Mouse (Mus musculus) liver, embryonic 12.5 days (tissue): ENCODE results near the gene Stx6. TPM values are rescaled to one million over a fixed set of nuclear protein-coding genes. Genes with fewer than 3 reads are reported as not detected.

Experiments
- ATAC-seq: fragments of 200-750 bp; cut with Nextera tagmentation; 2 replicates; pipeline ENCODE4 v1.8.0; 2017; ENCODE audit warnings: moderate number of reproducible peaks, mild to moderate bottlenecking, moderate library complexity
- H3K27ac ChIP-seq: fragments of 300-500 bp; sonication (generic); 2 replicates; pipeline ENCODE4 v1.5.1; 2016; ENCODE audit warnings: mild to moderate bottlenecking
- H3K27me3 ChIP-seq: fragments of 300-500 bp; sonication (generic); replicated peaks from 2 replicates; pipeline ENCODE4 v1.6.1; 2016; ENCODE audit warnings: mild to moderate bottlenecking, moderate library complexity
- H3K36me3 ChIP-seq: fragments of 300-500 bp; sonication (generic); 2 replicates; pipeline ENCODE4 v1.6.1; 2016; ENCODE audit warnings: mild to moderate bottlenecking, moderate library complexity
- H3K4me1 ChIP-seq: fragments of 300-500 bp; sonication (generic); 2 replicates; pipeline ENCODE4 v1.6.1; 2016
- H3K4me2 ChIP-seq: fragments of 300-500 bp; sonication (generic); 2 replicates; pipeline ENCODE4 v1.6.1; 2016; ENCODE audit warnings: mild to moderate bottlenecking, moderate library complexity
- H3K4me3 ChIP-seq: fragments of 300-500 bp; sonication (generic); 2 replicates; pipeline ENCODE4 v1.5.1; 2016; ENCODE audit warnings: mild to moderate bottlenecking, moderate library complexity
- H3K9ac ChIP-seq: fragments of 300-500 bp; sonication (generic); 2 replicates; pipeline ENCODE4 v1.6.1; 2016; ENCODE audit warnings: mild to moderate bottlenecking, moderate library complexity
- H3K9me3 ChIP-seq: fragments of 300-500 bp; sonication (generic); replicated peaks from 2 replicates; pipeline ENCODE4 v1.6.1; 2016; ENCODE audit warnings: mild to moderate bottlenecking, moderate library complexity
- WGBS: fragments of 180-500 bp; shearing (Covaris S2); methylation state at CpG from one replicate; pipeline ENCODE4 v1.1.7; 2016; ENCODE audit not compliant: insufficient replicate concordance; 5-methylcytosine and 5-hydroxymethylcytosine counted together
- polyA plus RNA-seq: library from polyadenylated mRNA; unstranded; fragments of >200 nt; fragmentation: Nextera tagmentation; extraction: Ambion mirVana; gene quantifications from 2 replicates; pipeline ENCODE4 v1.2.1, GENCODE M21; 2016

Stx6 gene
- polyA plus RNA-seq, 1 experiment from 2014 or later: 21.8 TPM

DNA sequence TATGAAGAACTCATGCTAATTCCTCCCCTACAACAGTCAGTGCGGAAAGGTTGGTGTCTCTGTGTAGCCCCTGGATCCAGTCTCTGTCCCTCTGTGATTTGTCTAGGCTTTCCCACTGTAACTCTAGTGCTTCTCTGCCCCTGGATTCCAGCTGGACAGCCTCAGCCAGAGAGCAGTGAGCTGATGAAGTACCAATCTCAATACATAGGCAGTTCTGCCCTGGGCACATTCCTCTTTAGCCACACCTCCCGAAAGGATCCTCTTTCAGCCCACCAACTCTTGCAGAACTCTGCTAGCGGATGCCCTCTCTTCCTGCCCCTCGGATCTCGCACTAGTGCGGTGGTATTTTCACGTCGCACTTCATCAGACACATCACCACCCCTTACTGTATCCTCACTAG, 23.6 kb upstream of the Stx6 start:
- Histone ChIP-seq H3K27me3 (peaks cover 15% of the 10 kb centered on the region), H3K9me3 (no peaks in the 10 kb centered on the region), H3K4me3 (no peak overlapping the region), H3K4me2 (no peak overlapping the region), H3K9ac (no peak overlapping the region), H3K36me3 (no peaks in the 10 kb centered on the region), H3K27ac (no peak overlapping the region), H3K4me1 (no peaks in the 10 kb centered on the region)
- no peak for ATAC-seq
- WGBS: 35% methylated on average over 8 of the region's 8 CpGs

DNA sequence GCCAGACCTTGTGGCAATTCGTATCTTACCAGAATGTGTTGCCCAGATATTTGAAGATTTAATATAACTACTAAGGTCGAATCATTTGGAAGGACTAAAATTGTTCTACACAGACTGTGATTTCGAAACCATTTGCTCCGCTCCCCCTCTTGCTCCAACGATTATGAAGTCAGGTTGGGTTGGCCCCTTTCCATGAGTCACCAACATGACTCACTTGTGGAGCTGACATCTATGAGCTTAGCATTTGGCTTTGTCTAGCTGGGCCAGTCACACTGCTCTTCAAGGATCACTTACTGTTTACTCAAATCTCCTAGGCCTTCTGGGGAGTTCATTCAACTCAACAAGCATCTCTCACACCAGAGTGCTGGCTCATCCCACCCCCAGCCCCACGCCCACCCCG, 19.7 kb upstream of the Stx6 start:
- Histone ChIP-seq H3K9me3 (no peaks in the 10 kb centered on the region), H3K36me3 (no peaks in the 10 kb centered on the region), H3K9ac (no peak overlapping the region), H3K4me1 (no peaks in the 10 kb centered on the region), H3K4me2 (no peak overlapping the region), H3K27ac (no peak overlapping the region), H3K27me3 (peaks cover 15% of the 10 kb centered on the region), H3K4me3 (no peak overlapping the region)
- 74% methylated on average over 7 of the region's 7 CpGs for WGBS
- no peak for ATAC-seq

DNA sequence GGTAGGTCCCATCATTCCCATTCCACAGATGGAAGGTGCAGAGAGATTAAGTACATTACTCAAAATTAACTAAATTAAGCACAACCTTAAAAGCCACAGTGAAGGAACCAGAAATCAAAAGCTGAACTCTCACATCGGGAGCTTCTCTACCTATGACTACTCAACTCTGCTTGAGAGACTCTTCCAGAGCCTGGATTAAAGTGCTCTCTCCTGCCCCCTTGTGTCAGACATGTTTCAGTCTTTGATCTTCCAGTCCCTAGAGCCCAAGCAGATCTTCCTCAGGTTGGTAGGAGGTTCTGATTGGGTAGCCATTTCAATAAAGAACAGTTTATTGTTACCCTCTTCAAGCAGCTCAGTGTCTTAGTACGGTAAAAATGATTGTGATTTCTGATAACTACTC, 18.4 kb upstream of the Stx6 start:
- 48% methylated on average over 2 of the region's 2 CpGs for WGBS
- ATAC-seq: no peak

DNA sequence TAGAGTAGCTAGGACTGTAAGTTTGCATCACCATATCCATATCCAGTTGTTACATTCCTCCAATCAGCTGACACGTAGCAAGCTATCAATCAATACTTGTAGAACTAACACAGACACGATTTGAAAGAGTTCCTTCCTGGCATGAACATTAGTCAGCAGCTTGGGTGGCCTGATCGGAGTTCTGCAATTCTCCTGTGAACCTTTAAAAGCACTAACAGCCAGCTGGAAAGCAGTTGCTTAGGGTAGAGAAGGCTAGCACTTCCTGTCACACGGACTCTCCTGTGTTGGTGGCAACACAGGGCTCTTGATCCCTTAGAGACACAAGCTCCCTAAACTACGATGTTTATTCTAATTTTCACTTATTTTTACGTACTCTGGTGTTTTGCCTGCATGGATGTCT, 12.9 kb upstream of the Stx6 start:
- Histone ChIP-seq H3K36me3 (no peaks in the 10 kb centered on the region), H3K4me1 (no peaks in the 10 kb centered on the region; the same call in 1 of the 2 replicates), H3K4me2 (no peak overlapping the region), H3K9me3 (no peaks in the 10 kb centered on the region), H3K27me3 (no peaks in the 10 kb centered on the region), H3K4me3 (no peak overlapping the region), H3K27ac (no peak overlapping the region), H3K9ac (no peak overlapping the region)
- 30% methylated on average over 6 of the region's 6 CpGs for whole genome bisulfite sequencing
- ATAC-seq: no peak

More for the DNA sequence above, 18.4 kb upstream of the Stx6 start:
- Histone ChIP-seq H3K9me3 (no peaks in the 10 kb centered on the region), H3K36me3 (no peaks in the 10 kb centered on the region), H3K4me3 (no peak overlapping the region), H3K27me3 (peaks cover 9% of the 10 kb centered on the region), H3K4me2 (no peak overlapping the region), H3K27ac (no peak overlapping the region), H3K9ac (no peak overlapping the region), H3K4me1 (no peaks in the 10 kb centered on the region)

DNA sequence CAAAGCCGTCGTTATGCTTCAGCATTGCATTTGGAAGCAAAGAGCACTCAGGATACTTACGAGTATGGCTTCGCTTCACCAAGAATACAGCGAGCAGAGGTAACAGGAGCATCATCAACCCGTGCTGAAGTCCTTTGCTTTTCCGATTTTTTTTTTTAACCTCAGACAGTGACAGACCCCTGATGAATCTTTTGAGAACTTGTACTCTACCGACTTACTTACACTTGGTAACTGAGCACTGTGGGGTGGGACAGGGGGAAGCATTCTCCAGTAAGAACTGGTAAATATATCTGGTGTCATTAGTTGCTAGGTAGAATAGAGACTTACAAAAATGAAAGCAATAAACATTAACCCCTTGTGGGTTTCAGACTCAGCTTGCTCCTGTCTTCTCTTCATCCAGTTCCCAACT, 11.9 kb upstream of the Stx6 start, which contains the start of gene Mr1:
TSS of gene Mr1 (minus strand) at position 243 of the 409 bp plus-strand sequence.
- no peaks in the 10 kb centered on the region; the same call in 1 of the 2 replicates for H3K4me1 ChIP-seq
- H3K4me3 ChIP-seq: no peak within 1 kb of the TSS
- no peaks in the 10 kb centered on the region for H3K27me3 ChIP-seq
- H3K4me2 ChIP-seq: peak within 1 kb of the TSS; percentile 38
- no peak within 1 kb of the TSS for H3K27ac ChIP-seq
- no peak within 1 kb of the TSS for H3K9ac ChIP-seq
- H3K9me3 ChIP-seq: no peaks in the 10 kb centered on the region
- 0 out of 2 replicates have a peak, but pooled peaks have one; percentile 54 for ATAC-seq
- WGBS: 54% methylated on average over 8 of the region's 8 CpGs
- no peaks in the 10 kb centered on the region for H3K36me3 ChIP-seq

DNA sequence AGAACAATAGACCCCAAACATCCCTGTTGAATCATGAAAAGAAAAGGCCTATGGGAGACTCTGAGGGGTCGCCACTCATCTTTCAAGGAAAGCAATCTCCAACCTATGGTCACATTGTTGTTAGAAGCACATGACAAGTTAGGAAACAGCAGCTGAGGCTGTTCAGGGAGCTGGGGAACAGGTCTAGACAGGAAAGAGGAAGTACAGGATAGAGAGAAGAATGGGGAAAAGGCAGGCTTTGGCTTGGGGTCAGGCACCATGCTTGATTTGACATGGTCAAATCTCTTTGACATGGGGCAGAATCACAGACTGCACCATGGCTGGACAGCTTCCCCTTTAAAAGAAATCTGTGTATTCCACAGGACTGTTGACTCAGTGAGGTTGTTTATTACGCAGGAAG, 11.3 kb upstream of the Stx6 start:
- Histone ChIP-seq H3K9me3 (no peaks in the 10 kb centered on the region), H3K36me3 (no peaks in the 10 kb centered on the region), H3K9ac (no peak overlapping the region), H3K4me3 (no peak overlapping the region), H3K27ac (no peak overlapping the region), H3K27me3 (no peaks in the 10 kb centered on the region), H3K4me1 (no peaks in the 10 kb centered on the region; the same call in 1 of the 2 replicates), H3K4me2 (no peak overlapping the region)
- ATAC-seq: no peak
- WGBS: 63% methylated on average over 2 of the region's 2 CpGs

DNA sequence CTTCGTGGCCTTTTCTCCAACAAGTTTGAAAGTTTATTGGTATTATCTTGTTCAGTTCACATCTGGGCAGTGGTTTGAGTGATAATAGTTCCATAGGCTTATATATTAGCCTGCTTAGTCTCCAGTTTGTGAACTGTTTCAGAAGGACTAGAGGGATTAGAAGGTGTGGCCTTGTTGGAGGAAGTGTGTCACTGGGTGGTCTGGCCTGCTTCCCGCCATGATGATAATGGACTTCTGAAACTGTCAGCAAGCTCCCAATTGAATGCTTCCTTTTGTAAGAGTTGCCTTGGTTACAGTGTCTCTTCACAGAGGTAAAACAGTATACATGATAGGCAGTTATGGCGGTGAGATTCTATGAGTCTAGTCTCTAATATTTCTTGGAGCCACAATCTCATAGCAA, 9.1 kb upstream of the Stx6 start:
- H3K4me2 ChIP-seq: no peak overlapping the region
- no peak for ATAC-seq
- WGBS: 74% methylated on average over 3 of the region's 3 CpGs

DNA sequence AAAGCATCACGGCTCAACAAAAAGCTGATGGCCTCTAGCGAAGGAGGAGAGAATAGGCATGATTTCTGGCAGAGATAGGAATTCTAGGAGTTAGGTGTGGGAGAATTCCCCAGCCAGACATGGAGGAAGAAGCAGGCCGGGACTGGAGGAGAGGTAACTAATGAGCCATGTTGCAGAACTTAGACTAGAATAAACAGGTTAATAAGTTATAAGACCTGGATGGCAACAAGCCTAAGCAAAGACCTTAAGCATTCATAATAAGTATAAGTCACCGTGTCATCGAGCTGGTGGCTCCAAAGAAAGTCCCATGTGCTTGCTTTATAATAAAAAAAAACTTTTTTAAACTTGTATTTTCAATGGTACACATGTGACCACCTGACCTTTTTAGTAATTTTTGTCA, 7.7 kb upstream of the Stx6 start:
- WGBS: 75% methylated on average over 5 of the region's 5 CpGs

More for the DNA sequence above, 9.1 kb upstream of the Stx6 start:
- Histone ChIP-seq H3K27me3 (no peaks in the 10 kb centered on the region), H3K9ac (no peak overlapping the region), H3K9me3 (no peaks in the 10 kb centered on the region), H3K4me1 (no peaks in the 10 kb centered on the region; the same call in 1 of the 2 replicates), H3K36me3 (no peaks in the 10 kb centered on the region), H3K27ac (no peak overlapping the region), H3K4me3 (no peak overlapping the region)

DNA sequence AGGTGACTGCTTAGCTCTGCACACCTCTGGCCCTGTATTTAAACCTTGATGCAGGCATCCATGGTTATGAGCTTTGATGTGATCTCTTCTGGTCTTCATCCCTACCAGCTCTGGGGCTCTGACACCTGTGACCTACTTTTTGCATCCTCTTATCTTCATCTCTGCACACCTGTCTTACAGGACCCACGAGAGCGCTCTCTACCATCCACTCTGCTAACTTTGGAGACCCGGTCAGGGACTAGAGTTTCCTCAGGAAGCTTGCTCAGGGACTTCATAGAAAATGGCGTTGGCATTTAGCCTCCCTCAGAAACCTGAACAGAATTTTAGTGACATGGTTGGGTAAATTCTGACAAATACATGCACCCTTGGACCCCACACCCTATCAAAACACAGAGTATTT, 4.6 kb upstream of the Stx6 start:
- Histone ChIP-seq H3K4me3 (no peak overlapping the region), H3K36me3 (no peaks in the 10 kb centered on the region), H3K9ac (no peak overlapping the region), H3K4me1 (peaks cover 14% of the 10 kb centered on the region), H3K27me3 (no peaks in the 10 kb centered on the region), H3K9me3 (no peaks in the 10 kb centered on the region), H3K27ac (no peak overlapping the region), H3K4me2 (no peak overlapping the region)
- no peak for ATAC-seq
- WGBS: 59% methylated on average over 4 of the region's 4 CpGs

More for the DNA sequence above, 7.7 kb upstream of the Stx6 start:
- Histone ChIP-seq H3K9me3 (no peaks in the 10 kb centered on the region), H3K4me2 (no peak overlapping the region), H3K9ac (no peak overlapping the region), H3K4me3 (no peak overlapping the region), H3K36me3 (no peaks in the 10 kb centered on the region), H3K27ac (no peak overlapping the region), H3K4me1 (no peaks in the 10 kb centered on the region; the same call in 1 of the 2 replicates), H3K27me3 (no peaks in the 10 kb centered on the region)
- no peak for ATAC-seq

DNA sequence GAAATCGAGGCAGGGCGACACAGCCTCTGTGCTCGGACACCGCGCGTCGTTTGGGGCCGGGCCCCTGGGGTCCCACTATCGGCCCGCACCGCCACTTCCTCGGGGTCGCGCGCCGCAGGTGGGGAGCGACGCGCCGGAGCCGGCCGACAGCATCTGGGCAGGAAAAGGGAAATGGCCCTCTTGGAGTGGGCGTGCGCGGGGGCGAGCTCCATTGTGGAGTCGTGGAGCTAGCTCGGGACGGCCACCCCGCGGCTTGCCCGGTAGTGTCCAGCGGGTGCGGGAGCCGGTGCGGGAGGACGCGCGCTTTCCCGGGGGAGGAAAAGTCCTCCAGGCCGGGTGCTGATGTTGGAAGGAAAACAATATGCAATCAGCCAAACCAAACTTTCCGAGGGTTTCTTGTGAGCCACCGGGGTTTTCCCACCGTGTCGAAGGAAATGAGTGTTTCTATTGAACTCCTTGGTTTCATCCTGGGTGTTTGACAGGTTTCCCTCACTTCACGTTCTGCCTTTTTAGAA, 512 bp downstream of the Stx6 start:
- no peaks in the 10 kb centered on the region for H3K27me3 ChIP-seq
- ATAC-seq: no peak; the same call in 1 of the 2 replicates
- peaks cover 39% of the 10 kb centered on the region for H3K4me1 ChIP-seq
- no peaks in the 10 kb centered on the region for H3K36me3 ChIP-seq
- WGBS: 3% methylated on average over 46 of the region's 46 CpGs
- H3K9ac ChIP-seq: peak overlapping the region; percentile 88
- peak overlapping the region; percentile 93 for H3K4me3 ChIP-seq
- H3K27ac ChIP-seq: peak overlapping the region; percentile 64; the same call in 1 of the 2 replicates
- no peaks in the 10 kb centered on the region for H3K9me3 ChIP-seq
- peak overlapping the region; percentile 96 for H3K4me2 ChIP-seq

DNA sequence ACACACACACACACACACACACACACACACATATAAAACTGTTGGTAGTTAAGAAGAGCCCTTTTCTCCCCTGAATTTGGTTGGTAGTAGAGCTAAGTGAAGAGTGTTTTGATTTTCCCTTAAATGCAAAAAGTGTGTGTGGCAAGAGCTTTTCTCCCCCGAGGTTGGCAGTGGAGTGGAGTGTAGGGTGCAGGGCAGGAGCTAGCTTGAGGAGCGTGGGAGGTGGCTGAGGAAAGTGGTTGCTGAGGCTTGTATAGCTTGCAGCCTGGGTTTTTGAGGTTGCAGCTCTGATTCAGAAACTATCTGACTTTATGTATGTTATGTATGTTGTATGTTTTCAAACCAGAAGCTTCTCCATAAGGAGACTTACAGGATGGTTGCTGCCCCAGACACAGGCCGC, 8.9 kb downstream of the Stx6 start:
- H3K4me1 ChIP-seq: peaks cover 34% of the 10 kb centered on the region
- no peak overlapping the region for H3K4me3 ChIP-seq
- H3K9me3 ChIP-seq: no peaks in the 10 kb centered on the region
- no peaks in the 10 kb centered on the region for H3K27me3 ChIP-seq
- H3K27ac ChIP-seq: no peak overlapping the region
- no peak overlapping the region for H3K9ac ChIP-seq
- 79% methylated on average over 3 of the region's 3 CpGs for WGBS
- no peaks in the 10 kb centered on the region for H3K36me3 ChIP-seq
- no peak overlapping the region for H3K4me2 ChIP-seq
- no peak for ATAC-seq

DNA sequence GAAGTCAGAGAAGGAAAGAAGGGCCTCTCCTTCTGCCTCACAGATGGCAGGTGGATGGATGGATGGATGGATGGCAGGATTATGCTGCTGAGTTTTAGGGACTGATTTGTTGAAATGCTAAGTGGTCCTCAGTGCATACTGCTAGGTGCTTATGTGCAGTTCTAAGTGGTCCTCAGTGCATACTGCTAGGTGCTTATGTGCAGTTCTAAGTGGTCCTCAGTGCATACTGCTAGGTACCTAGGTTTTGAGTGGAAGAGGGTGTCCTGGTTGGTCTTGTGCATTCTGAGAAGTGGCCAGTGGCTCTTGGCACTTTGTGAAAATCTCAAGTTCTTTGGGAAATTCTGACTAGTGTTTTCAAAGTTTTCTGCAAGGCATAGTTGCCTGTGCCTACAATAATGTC, 11.4 kb downstream of the Stx6 start:
- no peaks in the 10 kb centered on the region for H3K27me3 ChIP-seq
- H3K4me1 ChIP-seq: peaks cover 18% of the 10 kb centered on the region; the same call in 1 of the 2 replicates
- H3K27ac ChIP-seq: no peak overlapping the region
- no peak overlapping the region for H3K4me2 ChIP-seq
- no peaks in the 10 kb centered on the region for H3K36me3 ChIP-seq
- no peak overlapping the region for H3K4me3 ChIP-seq
- no peak overlapping the region for H3K9ac ChIP-seq
- H3K9me3 ChIP-seq: no peaks in the 10 kb centered on the region
- no peak for ATAC-seq
